Mouse (Mus musculus) megakaryocyte, embryonic 14.5 days (primary cell): ENCODE results near the gene Prr14. TPM values are rescaled to one million over a fixed set of nuclear protein-coding genes. Genes with fewer than 3 reads are reported as not detected.
"Not testable (repeated sequence)": the region's sequence is repeated elsewhere in the genome, so short reads cannot be mapped to it uniquely, and the experiment has no call there.

Source experiments
- H3K27me3 ChIP-seq: replicated peaks from 2 replicates; pipeline ENCODE3; 2012; ENCODE audit warnings: inconsistent platforms
- H3K36me3 ChIP-seq: replicated peaks from 2 replicates; pipeline ENCODE3; 2012; ENCODE audit warnings: low read length, inconsistent platforms, mixed read lengths
- H3K4me1 ChIP-seq: 2 replicates; pipeline ENCODE4 v1.6.1; 2012; ENCODE audit warnings: inconsistent platforms
- H3K4me3 ChIP-seq: replicated peaks from 2 replicates; pipeline ENCODE3; 2012; ENCODE audit warnings: moderate library complexity, mild to moderate bottlenecking, inconsistent platforms
- H3K9me3 ChIP-seq: 2 replicates; pipeline ENCODE4 v1.6.1; 2012; ENCODE audit warnings: inconsistent platforms
- FLI1 ChIP-seq: IDR thresholded peaks from 2 replicates; pipeline ENCODE4 v1.6.1; 2012; ENCODE audit warnings: low read length, inconsistent platforms, mixed read lengths
- GATA1 ChIP-seq: IDR thresholded peaks from 3 replicates; pipeline ENCODE4 v1.6.1; 2012; ENCODE audit warnings: mixed read lengths, low read length, inconsistent platforms, borderline replicate concordance
- polyA plus RNA-seq: library from polyadenylated mRNA; stranded (reverse); fragments of >175 nt; gene quantifications from 2 replicates; pipeline ENCODE4 v1.2.3, GENCODE M21; 2012; ENCODE audit warnings: low replicate concordance; ENCODE audit not compliant: insufficient read depth

Gene Prr14
- polyA plus RNA-seq: 83.1 and 177 TPM in 2 replicates

GRCm38 (mm10) chr7:127459311-127459710 is at the start of gene Prr14:
Prr14 (plus strand) TSS chr7:127459611.
- H3K4me3 ChIP-seq: not testable (repeated sequence)
- Histone ChIP-seq H3K36me3 (peaks cover 53% of the 10 kb centered on the region), H3K9me3 (peaks cover 13% of the 10 kb centered on the region)

GRCm38 (mm10) chr7:127411418-127411817 is 48.0 kb upstream of the Prr14 start:
- Histone ChIP-seq H3K4me1 (peaks cover 13% of the 10 kb centered on the region), H3K36me3 (peaks cover 9% of the 10 kb centered on the region), H3K4me3 (no peak overlapping the region), H3K27me3 (peaks cover 1% of the 10 kb centered on the region), H3K9me3 (peaks cover 9% of the 10 kb centered on the region)
- TF ChIP-seq GATA1 (no peak), FLI1 (no peak)

More at GRCm38 (mm10) chr7:127459311-127459710, at the start of gene Prr14:
- not testable (repeated sequence) for H3K27me3 ChIP-seq, H3K4me1 ChIP-seq

GRCm38 (mm10) chr7:127421388-127422191 is 37.8 kb upstream of the Prr14 start, which contains the start of gene Zfp688:
Zfp688 (minus strand) TSS chr7:127422068.
- Histone ChIP-seq H3K4me3 (peak within 1 kb of the TSS; percentile 97), H3K9me3 (peaks cover 8% of the 10 kb centered on the region), H3K4me1 (peaks cover 33% of the 10 kb centered on the region), H3K27me3 (peaks cover 10% of the 10 kb centered on the region), H3K36me3 (peaks cover 36% of the 10 kb centered on the region)
- TF ChIP-seq FLI1 (peak; percentile 86), GATA1 (no peak)

GRCm38 (mm10) chr7:127422247-127422646 is 37.2 kb upstream of the Prr14 start:
- peak overlapping the region; percentile 97 for H3K4me3 ChIP-seq
- peaks cover 32% of the 10 kb centered on the region for H3K36me3 ChIP-seq

GRCm38 (mm10) chr7:127425291-127425690 is 34.1 kb upstream of the Prr14 start:
- H3K4me3 ChIP-seq: no peak overlapping the region
- peaks cover 26% of the 10 kb centered on the region for H3K4me1 ChIP-seq
- H3K36me3 ChIP-seq: peaks cover 3% of the 10 kb centered on the region
- TF ChIP-seq FLI1 (no peak), GATA1 (no peak)
- peaks cover 10% of the 10 kb centered on the region for H3K27me3 ChIP-seq
- peaks cover 20% of the 10 kb centered on the region for H3K9me3 ChIP-seq

More at GRCm38 (mm10) chr7:127422247-127422646, 37.2 kb upstream of the Prr14 start:
- TF ChIP-seq GATA1 (no peak), FLI1 (no peak)
- Histone ChIP-seq H3K4me1 (peaks cover 33% of the 10 kb centered on the region), H3K27me3 (peaks cover 10% of the 10 kb centered on the region), H3K9me3 (peaks cover 15% of the 10 kb centered on the region)

- H3K9me3 ChIP-seq: peaks cover 20% of the 10 kb centered on the region
- H3K4me3 ChIP-seq: no peak overlapping the region
- H3K27me3 ChIP-seq: peaks cover 10% of the 10 kb centered on the region
- TF ChIP-seq GATA1 (no peak), FLI1 (no peak)
- H3K4me1 ChIP-seq: peaks cover 20% of the 10 kb centered on the region
- no peaks in the 10 kb centered on the region for H3K36me3 ChIP-seq
These were observed 33.5 kb upstream of the Prr14 start for GRCm38 (mm10) chr7:127425911-127426310.

- no peak overlapping the region for H3K4me3 ChIP-seq
- peaks cover 20% of the 10 kb centered on the region for H3K9me3 ChIP-seq
- no peak for TF ChIP-seq GATA1
- TF ChIP-seq FLI1: no peak
- H3K36me3 ChIP-seq: no peaks in the 10 kb centered on the region
- peaks cover 10% of the 10 kb centered on the region for H3K27me3 ChIP-seq
- peaks cover 15% of the 10 kb centered on the region for H3K4me1 ChIP-seq
These were observed 33.1 kb upstream of the Prr14 start for GRCm38 (mm10) chr7:127426354-127426753.

- TF ChIP-seq FLI1: no peak
- no peak for TF ChIP-seq GATA1
These were observed 24.2 kb upstream of the Prr14 start for GRCm38 (mm10) chr7:127435206-127435605.

GRCm38 (mm10) chr7:127437724-127438123 is 21.7 kb upstream of the Prr14 start:
- Histone ChIP-seq H3K36me3 (peaks cover 7% of the 10 kb centered on the region), H3K27me3 (peaks cover 5% of the 10 kb centered on the region), H3K4me1 (no peaks in the 10 kb centered on the region; the same call in 1 of the 2 replicates), H3K4me3 (no peak overlapping the region), H3K9me3 (peaks cover 22% of the 10 kb centered on the region)
- TF ChIP-seq FLI1 (no peak), GATA1 (no peak)

More at GRCm38 (mm10) chr7:127435206-127435605, 24.2 kb upstream of the Prr14 start:
- peaks cover 8% of the 10 kb centered on the region for H3K27me3 ChIP-seq
- no peak overlapping the region for H3K4me3 ChIP-seq
- no peaks in the 10 kb centered on the region; the same call in 1 of the 2 replicates for H3K4me1 ChIP-seq
- peaks cover 19% of the 10 kb centered on the region for H3K9me3 ChIP-seq
- H3K36me3 ChIP-seq: no peaks in the 10 kb centered on the region

GRCm38 (mm10) chr7:127443976-127444375 is 15.4 kb upstream of the Prr14 start:
- no peak for TF ChIP-seq GATA1
- TF ChIP-seq FLI1: no peak

More at GRCm38 (mm10) chr7:127443976-127444375, 15.4 kb upstream of the Prr14 start:
- Histone ChIP-seq H3K4me1 (peaks cover 12% of the 10 kb centered on the region), H3K4me3 (no peak overlapping the region), H3K27me3 (no peaks in the 10 kb centered on the region), H3K36me3 (peaks cover 47% of the 10 kb centered on the region), H3K9me3 (peaks cover 8% of the 10 kb centered on the region)
